Mouse (Mus musculus) megakaryocyte, adult 5-6 weeks (primary cell): Measurements from ENCODE around the gene Dmrt1. TPM values are rescaled to one million over a fixed set of nuclear protein-coding genes. Genes with fewer than 3 reads are reported as not detected.
A peak's percentile ranks its signal among the peaks of the same experiment; 100 is the strongest.

Experiments
- ATAC-seq: 2 replicates; pipeline ENCODE4 v1.8.0; 2016; ENCODE audit warnings: mild to moderate bottlenecking, inconsistent platforms; ENCODE audit not compliant: poor library complexity, severe bottlenecking
- total RNA-seq, 2 experiments: library from RNA; stranded (forward) in 1 of 2; stranded (reverse) in 1 of 2; fragments of 153-499, 151-499 nt in 1 of 2; fragments of 221-1000, 200-1000 nt in 1 of 2; gene quantifications; 2 replicates each; pipeline versions ENCODE4 v1.2.3 to v1.2.4; 2015 to 2017

Dmrt1 gene
- total RNA-seq, 2 experiments from 2014 or later, result not detected

- ATAC-seq, result no peak
Measured at GRCm38 (mm10) chr19:25613476-25614300, 108.3 kb downstream of the Dmrt1 start.

GRCm38 (mm10) chr19:25615889-25616288, 110.5 kb downstream of the Dmrt1 start:
- ATAC-seq, result no peak

DNA sequence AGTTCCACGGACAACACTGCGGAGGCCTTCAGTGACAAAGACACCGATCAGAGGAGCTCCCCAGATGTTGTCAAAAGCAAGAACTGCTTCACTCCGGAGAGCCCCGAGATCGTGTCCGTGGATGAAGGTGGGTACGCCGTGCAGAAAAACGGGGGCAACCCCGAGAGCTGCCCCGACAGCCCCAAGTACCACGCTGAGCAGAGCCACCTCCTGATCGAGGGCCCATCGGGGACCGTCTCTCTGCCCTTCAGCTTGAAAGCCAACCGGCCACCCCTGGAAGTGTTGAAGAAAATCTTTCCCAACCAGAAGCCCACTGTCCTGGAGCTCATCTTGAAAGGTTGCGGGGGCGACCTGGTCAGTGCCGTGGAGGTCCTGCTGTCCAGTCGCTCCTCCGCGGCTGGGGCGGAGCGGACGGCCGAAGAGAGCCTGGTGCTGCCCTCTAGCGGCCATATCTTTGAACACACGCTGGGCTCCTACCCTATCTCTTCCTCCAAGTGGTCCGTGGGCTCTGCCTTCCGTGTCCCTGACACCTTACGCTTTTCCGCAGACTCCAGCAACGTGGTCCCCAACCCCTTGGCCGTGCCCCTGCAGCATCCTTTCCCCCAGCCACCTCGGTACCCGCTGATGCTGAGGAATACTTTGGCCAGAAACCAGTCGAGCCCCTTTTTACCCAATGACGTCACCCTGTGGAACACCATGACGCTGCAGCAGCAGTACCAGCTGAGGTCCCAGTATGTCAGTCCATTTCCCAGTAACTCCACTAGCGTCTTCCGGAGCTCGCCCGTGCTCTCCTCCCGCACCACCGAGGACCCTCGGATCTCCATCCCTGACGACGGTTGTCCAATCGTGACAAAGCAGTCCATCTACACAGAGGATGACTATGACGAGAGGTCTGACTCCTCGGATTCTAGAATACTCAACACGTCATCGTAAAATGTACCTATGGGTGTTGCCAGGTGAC, 117.2 kb downstream of the Dmrt1 start:
- ATAC-seq, result peak; percentile 90

GRCm38 (mm10) chr19:25628490-25628889, 123.1 kb downstream of the Dmrt1 start:
- ATAC-seq, result peak; percentile 60

DNA sequence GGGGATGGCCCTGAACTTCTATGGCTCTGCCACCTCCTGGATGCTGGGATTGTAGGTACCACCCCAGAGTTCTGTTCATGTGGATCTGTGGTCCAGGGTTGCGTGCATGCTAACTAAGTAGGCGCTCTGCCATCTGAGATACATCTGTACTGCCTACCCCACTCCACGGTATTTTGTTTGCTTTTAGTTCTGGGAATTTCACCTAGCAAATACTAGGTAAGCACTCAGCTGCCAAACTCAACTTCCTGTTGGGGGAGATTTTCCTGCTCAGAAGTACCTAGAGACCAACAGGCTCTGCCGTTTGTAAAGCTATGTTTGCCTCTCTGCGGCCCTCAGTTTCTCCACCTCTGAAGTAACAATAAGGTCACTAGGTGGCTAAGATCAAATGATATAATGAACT, 129.7 kb downstream of the Dmrt1 start:
- no peak for ATAC-seq

DNA sequence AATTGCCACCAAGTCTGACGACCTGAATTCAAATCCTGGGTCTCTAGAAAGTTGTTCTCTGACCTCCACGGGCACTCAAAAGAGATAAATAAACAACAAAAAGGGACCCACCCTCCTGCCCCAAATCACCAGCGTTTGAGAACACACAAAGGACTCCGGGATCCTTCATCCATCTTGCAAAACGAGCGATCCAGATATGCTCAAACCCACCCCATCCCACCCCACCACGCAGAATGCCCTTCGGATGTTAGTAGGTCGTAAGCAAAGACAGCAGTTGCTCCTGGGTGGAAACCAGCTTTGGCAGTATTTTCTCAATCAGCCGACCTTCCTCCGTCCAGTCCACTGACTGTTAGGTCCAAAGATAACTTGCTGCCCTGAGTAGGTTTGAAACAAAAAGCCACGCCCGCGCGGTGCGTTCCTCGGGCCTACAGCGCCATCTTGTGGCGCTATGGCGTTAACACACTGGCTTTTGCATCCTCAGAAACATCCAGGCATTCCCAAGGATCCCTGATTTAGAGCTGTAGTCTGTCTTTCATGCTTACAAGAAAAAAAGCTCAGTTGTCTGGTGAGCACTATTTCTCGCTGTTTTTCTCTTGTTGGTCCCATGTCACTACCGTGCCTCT, 130.3 kb downstream of the Dmrt1 start:
- no peak for ATAC-seq

GRCm38 (mm10) chr19:25638766-25639361, 133.4 kb downstream of the Dmrt1 start:
- no peak for ATAC-seq

- no peak for ATAC-seq
Measured at GRCm38 (mm10) chr19:25641786-25642185, 136.4 kb downstream of the Dmrt1 start.

- no peak for ATAC-seq
Measured at GRCm38 (mm10) chr19:25647136-25647535, 141.7 kb downstream of the Dmrt1 start.

DNA sequence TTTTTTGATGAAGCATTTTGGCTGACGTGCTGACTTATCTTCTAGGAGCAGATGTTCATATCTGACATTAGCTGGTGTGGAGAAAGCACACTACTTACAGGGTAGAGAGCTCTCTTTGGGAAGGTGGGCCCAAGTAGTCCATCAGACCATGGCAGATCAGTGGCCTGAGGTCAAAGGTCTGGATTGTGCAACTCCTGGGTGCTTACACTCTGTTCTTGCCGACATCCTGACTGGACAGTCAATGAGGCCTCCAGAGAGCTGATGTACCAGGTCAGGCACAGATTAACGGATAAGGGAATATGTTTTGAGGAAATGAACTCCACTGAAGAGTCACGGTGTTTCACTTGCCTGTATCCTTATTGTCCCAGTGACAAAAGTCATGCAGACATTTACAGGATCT, 143.3 kb downstream of the Dmrt1 start:
- no peak for ATAC-seq

GRCm38 (mm10) chr19:25650474-25650873, 145.1 kb downstream of the Dmrt1 start:
- no peak for ATAC-seq

- ATAC-seq, result no peak
Measured at GRCm38 (mm10) chr19:25652560-25652959, 147.1 kb downstream of the Dmrt1 start.

Other genes starting within 250 kb of the Dmrt1 start
- not detected in 2 replicates for gene Dmrt3, start 104.7 kb downstream of the Dmrt1 start, total RNA-seq (2015)
- gene Dmrt3, start 104.7 kb downstream of the Dmrt1 start, total RNA-seq (2017), result not detected in 2 replicates
- gene Dmrt2, start 166.8 kb downstream of the Dmrt1 start, total RNA-seq (2015), result not detected in 2 replicates
- gene Dmrt2, start 166.8 kb downstream of the Dmrt1 start, total RNA-seq (2017), result not detected in 2 replicates